Mouse (Mus musculus): Measurements from ENCODE around the gene Wasl.

DNA sequence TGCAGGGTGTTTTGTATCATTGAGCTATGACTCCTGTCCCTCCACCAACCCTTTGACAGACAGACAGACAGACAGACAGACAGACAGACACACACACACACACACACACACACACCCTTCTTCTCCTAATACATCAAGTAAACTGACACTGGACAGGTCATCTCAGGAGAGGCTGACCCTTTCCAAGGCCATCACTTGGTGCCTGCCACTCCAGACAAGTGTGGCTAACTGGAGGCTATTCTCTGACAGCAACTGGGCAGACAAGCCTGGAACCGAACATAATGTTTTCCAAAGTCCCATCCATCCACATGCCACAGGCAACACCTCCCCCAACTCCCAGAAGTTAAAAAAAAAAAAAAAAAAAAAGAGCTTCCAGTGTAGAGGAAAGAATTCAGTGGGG lies 63.1 kb downstream of the Wasl start:
- TF ChIP-seq REST (IDR thresholded peaks at IDR 0.05; ENCODE audit: insufficient read depth, insufficient read length) (no peak), POLR2A (IDR thresholded peaks at IDR 0.05; ENCODE audit: insufficient read length, low read depth) (no peak), MYOG (IDR thresholded peaks at IDR 0.05; ENCODE audit: control insufficient read depth in 1 of 3, insufficient read depth in 1 of 3, insufficient read length in 2 of 3, low read depth in 2 of 3) (no peak), CEBPB (IDR thresholded peaks at IDR 0.05; ENCODE audit: insufficient read depth, poor library complexity, severe bottlenecking) (no peak), POLR2AphosphoS2 (IDR thresholded peaks at IDR 0.05; ENCODE audit: insufficient read length, low read depth) (no peak), USF1 (IDR thresholded peaks at IDR 0.05; ENCODE audit: low read depth) (no peak), MAX (IDR thresholded peaks at IDR 0.05; ENCODE audit: low read depth) (no peak)
